Mouse (Mus musculus): ENCODE data around the gene Acap3.

DNA sequence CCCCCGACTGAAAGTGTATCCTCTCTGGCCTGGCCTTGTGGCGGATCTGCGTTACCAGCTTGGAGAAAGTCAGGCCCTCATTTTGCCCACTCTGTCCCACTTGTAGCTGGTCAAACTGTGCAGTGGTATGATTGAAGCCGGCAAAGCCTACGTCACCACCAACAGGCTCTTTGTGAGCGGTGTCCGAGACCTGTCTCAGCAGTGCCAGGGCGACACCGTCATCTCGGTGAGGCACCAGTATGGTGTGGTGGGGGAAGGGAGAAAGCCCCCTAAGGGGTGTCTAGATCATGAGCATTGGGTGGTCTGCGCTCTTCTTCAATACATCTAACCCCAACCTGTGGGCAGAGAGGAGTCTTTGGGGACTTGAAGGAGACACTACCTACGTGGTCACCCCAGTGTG, 4.8 kb downstream of the Acap3 start:
- TF ChIP-seq GATA1 (IDR thresholded peaks at IDR 0.05; ENCODE audit: low read length) (no peak), TAL1 (IDR thresholded peaks at IDR 0.05; ENCODE audit: low read length) (no peak)
